Mouse (Mus musculus): ENCODE measurements around the gene Cdca4. TPM values are rescaled to one million over a fixed set of nuclear protein-coding genes. Genes with fewer than 3 reads are reported as not detected.

The Cdca4 gene
- polyA plus RNA-seq (2012; rRNA removed): 33.5 and 36.9 TPM in 2 replicates

GRCm38 (mm10) chr12:112829244-112829864 lies at the start of gene Cdca4:
Gene Cdca4, minus strand, starts transcription at chr12:112829423.

GRCm38 (mm10) chr12:112868178-112869087 lies 39.2 kb upstream of the Cdca4 start, which contains the start of gene Gpr132:
Gene Gpr132, minus strand, starts transcription at chr12:112868228.

GRCm38 (mm10) chr12:112808587-112809364 lies 20.4 kb downstream of the Cdca4 start, which contains the start of gene Clba1:
Gene Clba1, plus strand, starts transcription at chr12:112808937.

GRCm38 (mm10) chr12:112801864-112802846 lies 27.1 kb downstream of the Cdca4 start, which contains the start of gene Ahnak2:
Gene Ahnak2, minus strand, starts transcription at chr12:112802657.

Other genes with a start within 250 kb of the Cdca4 start
- 42.7 and 45.9 TPM in 2 replicates for gene Inf2, start 240.6 kb downstream of the Cdca4 start, polyA plus RNA-seq (2012; rRNA removed)
- 3.7 and 4.5 TPM in 2 replicates for gene Adssl1, start 209.4 kb downstream of the Cdca4 start, polyA plus RNA-seq (2012; rRNA removed)
- gene Siva1, start 184.7 kb downstream of the Cdca4 start, polyA plus RNA-seq (2012; rRNA removed): 141 and 169 TPM in 2 replicates
- gene Akt1, start 154.5 kb downstream of the Cdca4 start, polyA plus RNA-seq (2012; rRNA removed): 246 and 258 TPM in 2 replicates
- gene Zbtb42, start 150.6 kb downstream of the Cdca4 start, polyA plus RNA-seq (2012; rRNA removed): 17.9 and 20.4 TPM in 2 replicates
- 82.4 and 97.6 TPM in 2 replicates for gene Cep170b, start 109.0 kb downstream of the Cdca4 start, polyA plus RNA-seq (2012; rRNA removed)
- gene Pld4, start 68.8 kb downstream of the Cdca4 start, polyA plus RNA-seq (2012; rRNA removed): 41.6 and 50.1 TPM in 2 replicates
- gene Ahnak2, start 26.8 kb downstream of the Cdca4 start, polyA plus RNA-seq (2012; rRNA removed): 17.4 and 19.1 TPM in 2 replicates
- gene Clba1, start 20.5 kb downstream of the Cdca4 start, polyA plus RNA-seq (2012; rRNA removed): 14.1 and 19.2 TPM in 2 replicates
- gene Gpr132, start 38.8 kb upstream of the Cdca4 start, polyA plus RNA-seq (2012; rRNA removed): 3.0 TPM in 2 replicates
- gene Jag2, start 100.4 kb upstream of the Cdca4 start, polyA plus RNA-seq (2012; rRNA removed): 51.9 and 56.8 TPM in 2 replicates
- gene Nudt14, start 112.7 kb upstream of the Cdca4 start, polyA plus RNA-seq (2012; rRNA removed): 59.3 and 65.9 TPM in 2 replicates
- 154 and 177 TPM in 2 replicates for gene Btbd6, start 147.1 kb upstream of the Cdca4 start, polyA plus RNA-seq (2012; rRNA removed)
- 187 and 302 TPM in 2 replicates for gene Brf1, start 171.3 kb upstream of the Cdca4 start, polyA plus RNA-seq (2012; rRNA removed)
- gene Pacs2, start 185.1 kb upstream of the Cdca4 start, polyA plus RNA-seq (2012; rRNA removed): 62.7 and 66.0 TPM in 2 replicates
- 0.55 TPM in 1 of 2 replicates, not detected in the other for gene Tex22, start 245.1 kb upstream of the Cdca4 start, polyA plus RNA-seq (2012; rRNA removed)